Mouse (Mus musculus): Measurements from ENCODE around the gene Defb19. TPM values are rescaled to one million over a fixed set of nuclear protein-coding genes. Genes with fewer than 3 reads are reported as not detected.

Defb19 gene
- polyA plus RNA-seq (2016; fragmentation: Nextera tagmentation; extraction: Ambion mirVana): 0.88 and 0.98 TPM in 2 replicates

DNA sequence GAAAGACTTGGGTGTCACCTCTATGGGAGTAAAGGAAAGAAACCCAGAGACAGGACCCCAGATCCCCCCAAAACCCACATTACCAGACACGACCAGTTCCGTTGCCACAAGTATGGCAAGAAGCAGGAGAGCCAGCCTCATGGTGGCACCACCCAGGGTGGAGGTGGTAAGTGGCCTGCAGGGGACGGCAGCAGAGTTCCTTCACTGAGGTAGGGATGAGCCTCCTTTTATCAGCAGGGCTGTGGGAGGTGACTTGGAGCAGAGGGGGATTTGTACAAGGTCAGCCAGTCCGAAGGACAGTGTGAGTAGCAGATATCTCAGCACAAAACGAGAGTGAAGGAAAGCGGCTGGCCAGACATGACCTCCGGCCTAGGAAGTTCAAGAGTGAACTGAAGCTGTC lies at the start of gene Defb19:
Gene Defb19 (minus strand): TSS at position 206 of the 400 bp plus-strand sequence.
- no peak within 1 kb of the TSS for H3K9ac ChIP-seq
- 41% methylated on average over 7 of the region's 7 CpGs for WGBS
- no peak within 1 kb of the TSS for H3K4me2 ChIP-seq
- peaks cover 14% of the 10 kb centered on the region for H3K4me1 ChIP-seq (replicated peaks)
- no peak within 1 kb of the TSS for H3K27ac ChIP-seq (ENCODE audit: poor library complexity, severe bottlenecking)
- no peaks in the 10 kb centered on the region for H3K27me3 ChIP-seq (replicated peaks)
- ATAC-seq (ENCODE audit: insufficient number of reproducible peaks, low FRiP score): no peak
- no peak within 1 kb of the TSS for H3K4me3 ChIP-seq
- no peaks in the 10 kb centered on the region for H3K36me3 ChIP-seq
- no peaks in the 10 kb centered on the region for H3K9me3 ChIP-seq (replicated peaks)

DNA sequence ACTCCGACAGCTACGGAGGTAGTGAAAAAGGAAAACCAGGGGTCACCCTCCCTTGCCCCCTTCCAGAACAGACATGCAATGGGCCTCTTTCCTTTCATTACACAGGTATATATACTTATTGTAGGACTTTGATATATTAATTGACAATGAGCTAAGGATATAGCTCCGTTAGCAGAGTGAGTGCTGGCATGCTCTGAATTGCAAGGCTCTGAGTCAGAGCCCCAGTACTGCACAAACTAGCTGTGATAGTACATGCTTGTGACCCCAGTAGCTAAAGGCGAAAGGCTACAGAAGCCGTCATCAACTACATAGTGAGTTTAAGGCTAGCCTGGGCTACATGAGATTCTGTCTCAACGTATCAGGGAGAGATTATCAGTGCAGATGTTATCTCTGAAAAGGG lies 49.8 kb upstream of the Defb19 start:
- Histone ChIP-seq H3K4me3 (no peak overlapping the region), H3K9me3 (replicated peaks) (no peaks in the 10 kb centered on the region), H3K9ac (no peak overlapping the region), H3K4me2 (no peak overlapping the region), H3K27ac (ENCODE audit: poor library complexity, severe bottlenecking) (no peak overlapping the region), H3K36me3 (no peaks in the 10 kb centered on the region), H3K4me1 (replicated peaks) (peaks cover 36% of the 10 kb centered on the region), H3K27me3 (replicated peaks) (peaks cover 28% of the 10 kb centered on the region)
- 70% methylated on average over 6 of the region's 6 CpGs for WGBS
- no peak for ATAC-seq (ENCODE audit: insufficient number of reproducible peaks, low FRiP score)

DNA sequence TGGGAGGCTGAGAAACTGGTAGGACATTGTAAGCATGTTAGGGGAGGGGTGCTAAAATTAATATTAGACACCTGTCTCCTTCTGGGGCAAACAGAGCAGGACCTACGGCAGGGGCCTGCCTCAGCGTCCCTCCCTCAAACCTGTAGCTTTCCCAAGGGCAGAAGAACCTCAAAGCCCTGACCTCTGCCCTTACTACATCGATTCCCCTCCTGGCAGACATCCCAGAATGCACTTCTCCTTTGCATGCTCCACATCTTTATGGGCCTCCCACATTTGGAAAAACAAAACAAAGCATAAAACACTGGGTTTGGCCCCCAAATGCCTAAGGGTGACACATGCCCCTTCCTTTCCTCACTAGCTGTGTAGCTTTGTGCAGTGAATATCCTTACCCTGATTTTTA lies 49.1 kb upstream of the Defb19 start:
- peak overlapping the region; percentile 89; the same call in 1 of the 2 replicates for H3K4me2 ChIP-seq
- no peak for ATAC-seq (ENCODE audit: insufficient number of reproducible peaks, low FRiP score)
- H3K27me3 ChIP-seq (replicated peaks): peaks cover 28% of the 10 kb centered on the region
- H3K9me3 ChIP-seq (replicated peaks): no peaks in the 10 kb centered on the region
- 69% methylated on average over 3 of the region's 3 CpGs for WGBS
- no peak overlapping the region for H3K27ac ChIP-seq (ENCODE audit: poor library complexity, severe bottlenecking)
- no peaks in the 10 kb centered on the region for H3K36me3 ChIP-seq
- peaks cover 32% of the 10 kb centered on the region for H3K4me1 ChIP-seq (replicated peaks)
- no peak overlapping the region for H3K4me3 ChIP-seq
- no peak overlapping the region for H3K9ac ChIP-seq

DNA sequence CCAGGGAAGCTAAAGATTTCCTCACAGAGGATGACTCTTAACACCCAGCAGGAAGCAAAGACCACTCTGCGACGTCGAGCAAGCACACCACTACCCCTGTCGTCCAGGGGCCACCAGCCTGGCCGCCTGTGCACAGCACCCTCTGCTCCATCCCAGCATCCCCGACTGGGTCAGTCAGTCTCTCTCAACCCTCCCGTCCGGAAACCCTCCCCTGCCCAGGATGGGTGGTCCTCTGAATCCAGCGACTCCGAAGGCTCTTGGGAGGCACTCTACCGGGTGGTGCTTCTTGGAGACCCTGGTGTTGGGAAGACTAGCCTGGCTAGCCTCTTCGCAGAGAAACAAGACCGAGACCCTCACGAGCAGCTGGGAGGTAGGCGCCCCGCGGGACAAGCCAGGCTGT lies 48.0 kb upstream of the Defb19 start:
- no peak for ATAC-seq (ENCODE audit: insufficient number of reproducible peaks, low FRiP score)
- Histone ChIP-seq H3K9ac (no peak overlapping the region), H3K9me3 (replicated peaks) (no peaks in the 10 kb centered on the region), H3K36me3 (no peaks in the 10 kb centered on the region), H3K4me3 (peak overlapping the region; percentile 61), H3K4me1 (replicated peaks) (peaks cover 22% of the 10 kb centered on the region), H3K4me2 (peak overlapping the region; percentile 89), H3K27ac (ENCODE audit: poor library complexity, severe bottlenecking) (no peak overlapping the region), H3K27me3 (replicated peaks) (peaks cover 28% of the 10 kb centered on the region)
- 51% methylated on average over 17 of the region's 17 CpGs for WGBS

DNA sequence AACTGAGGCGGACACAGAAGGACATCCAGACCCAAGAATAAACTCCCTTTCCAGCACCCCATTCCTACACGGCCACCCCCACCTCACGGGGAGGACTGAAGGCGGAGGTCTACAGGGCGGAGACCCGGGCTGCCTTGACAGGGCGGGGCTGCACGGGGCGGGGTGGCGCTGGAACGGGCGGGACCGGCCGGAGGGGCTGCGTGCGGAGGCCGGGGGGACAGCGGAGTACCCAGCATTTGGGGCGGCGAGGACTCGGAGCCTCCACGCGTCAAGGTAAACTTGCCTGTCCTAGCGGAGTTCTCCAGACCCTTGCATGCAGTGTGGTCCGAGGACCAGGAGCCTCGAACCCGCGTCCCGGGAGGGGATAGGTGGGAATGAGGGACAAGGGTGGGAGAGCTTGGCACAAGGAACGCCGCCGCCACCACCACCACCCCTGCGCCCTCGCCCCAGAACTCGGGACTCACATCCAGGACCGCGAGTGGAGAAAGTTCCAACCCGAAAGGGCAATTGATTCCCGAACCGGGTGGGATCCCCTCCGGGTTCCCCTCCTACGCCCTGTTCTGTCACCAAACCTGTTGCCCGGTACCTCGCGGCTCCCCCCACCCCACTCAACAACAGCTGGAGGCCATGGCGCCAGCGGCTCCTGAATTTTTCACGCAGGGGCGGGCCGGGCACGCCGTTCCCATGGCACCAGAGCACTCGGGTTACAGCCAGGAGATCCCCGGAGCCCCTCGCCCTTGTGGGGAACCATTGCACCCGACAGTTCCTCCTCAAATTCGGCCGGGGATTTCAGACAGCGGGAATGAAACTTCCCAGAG lies 46.9 kb upstream of the Defb19 start, which contains the start of gene Rem1:
Gene Rem1 (plus strand): TSS at position 178 of the 818 bp plus-strand sequence.
- 2% methylated on average over 59 of the region's 59 CpGs for WGBS
- peak within 1 kb of the TSS; percentile 89 for H3K4me2 ChIP-seq
- peak within 1 kb of the TSS; percentile 75 for H3K9ac ChIP-seq
- peak; percentile 63; the same call in 1 of the 2 replicates for ATAC-seq (ENCODE audit: insufficient number of reproducible peaks, low FRiP score)
- no peaks in the 10 kb centered on the region for H3K9me3 ChIP-seq (replicated peaks)
- H3K27me3 ChIP-seq (replicated peaks): peaks cover 24% of the 10 kb centered on the region
- no peaks in the 10 kb centered on the region for H3K36me3 ChIP-seq
- peak within 1 kb of the TSS; percentile 61 for H3K4me3 ChIP-seq
- H3K27ac ChIP-seq (ENCODE audit: poor library complexity, severe bottlenecking): no peak within 1 kb of the TSS
- peaks cover 12% of the 10 kb centered on the region for H3K4me1 ChIP-seq (replicated peaks)

DNA sequence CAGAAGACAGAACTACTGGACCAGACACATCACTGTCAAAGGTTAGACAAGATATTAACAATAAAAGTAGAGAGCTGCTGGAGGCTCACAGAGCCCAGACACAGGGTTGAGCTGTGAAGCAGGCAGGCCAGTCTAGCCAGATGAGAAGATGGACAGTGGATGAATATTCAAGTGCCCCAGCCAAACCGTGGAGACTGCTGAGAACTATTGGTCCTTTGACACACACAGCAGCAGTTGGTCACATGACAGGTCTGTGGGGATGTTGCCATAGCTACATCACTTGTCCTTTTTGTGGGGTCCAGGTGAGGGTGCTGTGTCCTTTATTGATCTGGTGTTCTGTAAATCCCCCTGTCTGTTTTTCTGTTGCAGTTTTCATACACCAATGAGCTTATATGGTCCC lies 45.1 kb upstream of the Defb19 start:
- Histone ChIP-seq H3K27me3 (replicated peaks) (peaks cover 24% of the 10 kb centered on the region), H3K9ac (no peak overlapping the region), H3K4me1 (replicated peaks) (peaks cover 12% of the 10 kb centered on the region), H3K27ac (ENCODE audit: poor library complexity, severe bottlenecking) (no peak overlapping the region), H3K36me3 (no peaks in the 10 kb centered on the region), H3K9me3 (replicated peaks) (no peaks in the 10 kb centered on the region), H3K4me2 (no peak overlapping the region), H3K4me3 (no peak overlapping the region)
- ATAC-seq (ENCODE audit: insufficient number of reproducible peaks, low FRiP score): no peak
- 8% methylated on average over 1 of the region's 1 CpGs for WGBS

DNA sequence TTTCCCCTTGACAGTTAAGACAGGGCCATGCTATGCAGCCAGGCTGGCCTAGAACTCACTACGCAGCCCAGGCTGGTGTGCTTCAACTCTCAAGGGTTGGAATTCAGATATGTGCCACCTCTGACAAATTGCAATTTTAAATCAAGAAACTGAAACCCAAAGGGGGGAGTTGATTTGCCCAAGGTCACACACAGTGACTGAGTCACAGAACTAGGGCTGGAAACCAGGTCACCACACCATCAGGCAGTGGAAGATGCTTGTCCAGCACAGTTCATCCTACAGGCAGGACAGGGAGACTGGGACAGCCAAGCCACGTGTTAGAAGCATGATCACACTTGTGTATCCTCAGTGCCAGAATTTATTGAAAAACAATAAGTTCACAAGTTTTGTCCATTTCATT lies 44.5 kb upstream of the Defb19 start:
- Histone ChIP-seq H3K36me3 (no peaks in the 10 kb centered on the region), H3K4me2 (no peak overlapping the region), H3K4me1 (replicated peaks) (peaks cover 10% of the 10 kb centered on the region), H3K4me3 (no peak overlapping the region), H3K27ac (ENCODE audit: poor library complexity, severe bottlenecking) (no peak overlapping the region), H3K9me3 (replicated peaks) (no peaks in the 10 kb centered on the region), H3K27me3 (replicated peaks) (peaks cover 24% of the 10 kb centered on the region), H3K9ac (no peak overlapping the region)
- WGBS: 83% methylated on average over 2 of the region's 2 CpGs
- no peak for ATAC-seq (ENCODE audit: insufficient number of reproducible peaks, low FRiP score)

DNA sequence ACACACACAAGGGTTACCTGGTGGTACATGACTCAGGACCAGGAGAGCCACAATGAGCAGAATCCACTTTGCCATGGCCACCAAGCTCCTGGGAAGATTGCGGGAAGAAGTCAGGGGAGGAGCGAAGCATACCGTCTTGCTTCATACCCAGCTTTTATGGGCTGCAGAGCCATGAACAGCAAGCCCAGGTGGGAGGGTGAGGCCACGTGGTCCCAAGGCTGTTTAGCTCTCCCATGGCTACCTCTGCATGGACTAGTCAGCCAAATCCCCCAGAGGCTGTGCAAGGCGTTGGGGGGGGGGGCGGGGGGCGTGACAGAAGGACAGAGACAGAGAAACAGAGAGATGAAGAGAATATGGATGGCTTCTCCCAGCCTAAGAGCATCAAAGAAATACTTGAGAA lies 42.8 kb upstream of the Defb19 start, which contains the start of gene Defb25:
Gene Defb25 (minus strand): TSS at position 101 of the 400 bp plus-strand sequence.
- H3K27ac ChIP-seq (ENCODE audit: poor library complexity, severe bottlenecking): no peak within 1 kb of the TSS
- peaks cover 6% of the 10 kb centered on the region; the same call in 1 of the 2 replicates for H3K4me1 ChIP-seq (replicated peaks)
- no peak within 1 kb of the TSS for H3K9ac ChIP-seq
- H3K27me3 ChIP-seq (replicated peaks): peaks cover 14% of the 10 kb centered on the region
- H3K36me3 ChIP-seq: no peaks in the 10 kb centered on the region
- no peak within 1 kb of the TSS for H3K4me3 ChIP-seq
- no peak within 1 kb of the TSS for H3K4me2 ChIP-seq
- H3K9me3 ChIP-seq (replicated peaks): no peaks in the 10 kb centered on the region
- WGBS: 79% methylated on average over 7 of the region's 7 CpGs
- no peak for ATAC-seq (ENCODE audit: insufficient number of reproducible peaks, low FRiP score)

DNA sequence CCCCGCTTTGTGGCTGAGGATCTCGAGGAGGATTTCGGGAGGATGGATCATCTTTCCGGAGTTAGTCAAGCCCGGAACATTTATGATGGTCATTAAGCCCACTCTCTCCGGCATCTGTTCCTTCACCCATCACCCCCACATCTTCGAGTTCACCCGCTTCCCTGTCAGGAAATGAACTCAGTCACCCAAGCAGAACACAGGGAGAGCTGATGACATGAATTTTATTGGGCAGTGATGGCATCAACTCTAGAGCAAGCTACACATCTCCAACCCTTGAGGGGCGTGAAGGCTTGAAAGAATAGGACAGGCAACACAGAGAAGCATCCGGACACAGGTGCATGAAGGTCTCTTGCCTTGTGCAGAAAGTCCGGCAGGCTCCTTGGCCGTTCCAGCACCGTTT lies 42.0 kb upstream of the Defb19 start:
- Histone ChIP-seq H3K9ac (no peak overlapping the region), H3K4me1 (replicated peaks) (peaks cover 5% of the 10 kb centered on the region; the same call in 1 of the 2 replicates), H3K4me2 (no peak overlapping the region), H3K27me3 (replicated peaks) (peaks cover 9% of the 10 kb centered on the region), H3K36me3 (no peaks in the 10 kb centered on the region), H3K27ac (ENCODE audit: poor library complexity, severe bottlenecking) (no peak overlapping the region), H3K9me3 (replicated peaks) (no peaks in the 10 kb centered on the region), H3K4me3 (no peak overlapping the region)
- 83% methylated on average over 13 of the region's 13 CpGs for WGBS
- no peak for ATAC-seq (ENCODE audit: insufficient number of reproducible peaks, low FRiP score)

DNA sequence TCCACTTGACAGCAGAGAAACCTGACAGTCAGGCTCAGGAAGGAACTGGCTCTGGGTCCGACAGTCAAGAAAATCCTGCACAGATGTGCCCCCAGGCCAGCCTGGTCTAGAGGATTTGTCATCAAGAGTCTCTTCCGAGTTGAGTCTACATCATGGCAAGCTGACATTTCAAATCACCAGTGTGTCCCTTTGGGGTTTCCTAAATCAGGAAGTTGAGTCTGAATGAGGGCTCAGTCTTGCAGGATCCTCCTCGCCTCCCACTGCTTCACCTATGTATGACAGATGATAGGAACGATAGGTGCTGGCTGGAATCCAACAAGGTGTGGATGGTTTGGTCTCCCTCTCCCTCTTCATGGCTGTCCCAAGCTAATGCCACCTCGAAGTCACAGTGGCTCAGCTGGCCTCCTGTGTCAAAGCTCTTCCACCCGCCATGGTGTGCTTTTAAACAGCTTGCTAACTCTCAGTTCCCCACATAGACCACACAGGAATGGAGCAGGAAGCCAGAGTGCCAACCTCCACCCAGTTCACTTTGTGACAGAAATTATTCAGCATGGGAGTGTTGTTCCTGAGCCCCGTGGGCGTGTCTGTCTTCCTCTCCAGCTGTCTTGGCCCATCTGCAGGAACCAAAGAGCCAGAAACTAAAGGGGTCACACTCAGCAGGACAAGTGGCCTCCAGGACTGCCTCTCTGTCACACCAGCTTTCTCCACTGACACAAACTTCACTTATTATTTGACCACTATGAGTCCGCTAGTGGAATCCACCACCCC lies 40.4 kb upstream of the Defb19 start:
- Histone ChIP-seq H3K4me3 (no peak overlapping the region), H3K36me3 (no peaks in the 10 kb centered on the region), H3K27ac (ENCODE audit: poor library complexity, severe bottlenecking) (no peak overlapping the region), H3K4me2 (no peak overlapping the region), H3K9me3 (replicated peaks) (no peaks in the 10 kb centered on the region), H3K9ac (no peak overlapping the region), H3K4me1 (replicated peaks) (peaks cover 3% of the 10 kb centered on the region), H3K27me3 (replicated peaks) (peaks cover 4% of the 10 kb centered on the region; the same call in 1 of the 2 replicates)
- WGBS: 64% methylated on average over 9 of the region's 9 CpGs
- no peak for ATAC-seq (ENCODE audit: insufficient number of reproducible peaks, low FRiP score)

DNA sequence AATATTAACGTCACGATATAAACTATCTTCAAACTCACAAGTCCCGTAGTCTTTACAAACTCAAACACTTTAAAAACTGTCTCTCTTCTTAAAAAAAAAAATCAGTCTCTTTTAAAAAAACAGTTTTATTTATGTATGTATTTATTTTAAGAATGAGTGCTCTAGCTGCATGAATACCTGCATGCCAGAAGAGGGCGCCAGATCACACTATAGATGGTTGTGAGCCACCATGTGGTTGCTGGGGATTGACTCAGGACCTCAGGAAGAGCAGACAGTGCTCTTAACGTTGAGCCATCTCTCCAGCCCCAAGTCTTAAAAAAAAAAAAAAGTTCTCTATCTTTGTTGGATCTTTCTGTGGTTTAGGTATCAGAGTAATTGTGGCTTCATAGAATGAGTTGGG lies 37.3 kb upstream of the Defb19 start:
- Histone ChIP-seq H3K27me3 (replicated peaks) (no peaks in the 10 kb centered on the region), H3K4me3 (no peak overlapping the region), H3K4me2 (no peak overlapping the region), H3K9me3 (replicated peaks) (no peaks in the 10 kb centered on the region), H3K4me1 (replicated peaks) (peaks cover 3% of the 10 kb centered on the region), H3K36me3 (no peaks in the 10 kb centered on the region), H3K27ac (ENCODE audit: poor library complexity, severe bottlenecking) (no peak overlapping the region), H3K9ac (no peak overlapping the region)
- WGBS: 57% methylated on average over 5 of the region's 5 CpGs
- ATAC-seq (ENCODE audit: insufficient number of reproducible peaks, low FRiP score): no peak

Data from heart, embryonic 12.5 days (tissue).